9 mouse cellular contexts compared by ENCODE assay signal in genomic region chr11:120612763-120613162, GRCm38 (mm10). TPM values are rescaled to one million over a fixed set of nuclear protein-coding genes. Genes with fewer than 3 reads are reported as not detected.
DNase-seq lines count a peak whose midpoint lies in the region; ATAC-seq and TF ChIP-seq lines count a peak whose summit lies in the region.
"Had no signal": no experiment of that assay in that cellular context is flagged by ENCODE, and none has a peak within 500 bp of the region (broad histone marks: within the 10 kb centered on the region; RNA-seq: fewer than 3 reads in every experiment).

No protein-coding gene starts in this region.

- H3K9me3 ChIP-seq in intestine, postnatal 0 days (ENCODE audit: control insufficient read depth): no peaks in the 10 kb centered on the region
- no peaks in the 10 kb centered on the region for H3K9me3 ChIP-seq in intestine, embryonic 16.5 days (ENCODE audit: control insufficient read depth, low read length)
- no peaks in the 10 kb centered on the region for H3K9me3 ChIP-seq in CH12.LX (replicated peaks; ENCODE audit: low read length)
- H3K9me3 ChIP-seq in kidney, postnatal 0 days (replicated peaks; ENCODE audit: low read length): no peaks in the 10 kb centered on the region
- H3K9me3 ChIP-seq: liver, embryonic 15.5 days had no signal

- no peak for TF ChIP-seq POLR2A in CH12.LX (IDR thresholded peaks at IDR 0.05; ENCODE audit: low read depth, low read length)

- WGBS in intestine, postnatal 0 days: 43% methylated on average over 6 of the region's 6 CpGs
- 38% methylated on average over 6 of the region's 6 CpGs for WGBS in intestine, embryonic 16.5 days
- WGBS in kidney, postnatal 0 days: 43% methylated on average over 6 of the region's 6 CpGs

- H3K27me3 ChIP-seq in intestine, postnatal 0 days (replicated peaks; ENCODE audit: control insufficient read depth, insufficient read depth, low read length): no peaks in the 10 kb centered on the region
- H3K27me3 ChIP-seq in intestine, embryonic 16.5 days (replicated peaks; ENCODE audit: control insufficient read depth, insufficient read depth, low read length): no peaks in the 10 kb centered on the region
- no peaks in the 10 kb centered on the region for H3K27me3 ChIP-seq in CH12.LX (replicated peaks)
- no peaks in the 10 kb centered on the region for H3K27me3 ChIP-seq in kidney, postnatal 0 days (ENCODE audit: insufficient read depth, low read length)

- no peak overlapping the region for H3K9ac ChIP-seq in intestine, postnatal 0 days (ENCODE audit: low read depth, low read length)
- no peak overlapping the region for H3K9ac ChIP-seq in intestine, embryonic 16.5 days (ENCODE audit: low read depth, low read length)
- H3K9ac ChIP-seq in CH12.LX (ENCODE audit: insufficient read depth, low read depth): no peak overlapping the region
- H3K9ac ChIP-seq in kidney, postnatal 0 days (ENCODE audit: low read depth, low read length): no peak overlapping the region
- H3K9ac ChIP-seq: liver, embryonic 15.5 days had no signal

- dilution Hi-C loops in CH12.LX (cut with MboI; ENCODE audit: extremely low pct_ligation_motif_present, extremely low pct_unique_long_range_greater_than_20kb, low sequenced_read_pairs): no loop called here

- in situ Hi-C loops in CH12.LX (cut with MboI; ENCODE audit: low pct_ligation_motif_present, low pct_unique_long_range_greater_than_20kb, low sequenced_read_pairs): no loop called here

- intact Hi-C loops in gastrocnemius, adult 2 months (cut with DNase I): loop anchor here (1.0 to 5.0 kb wide), 3 partner anchors 35 to 123 kb away; no protein-coding TSS in a partner anchor

- TF ChIP-seq EP300 in CH12.LX (IDR thresholded peaks at IDR 0.05; ENCODE audit: low read length): no peak

- peak; percentile 73 for TF ChIP-seq RAD21 in CH12.LX (IDR thresholded peaks at IDR 0.05; ENCODE audit: low read depth, low read length)

- peaks cover 6% of the 10 kb centered on the region; the same call in 1 of the 2 replicates for H3K4me1 ChIP-seq in intestine, postnatal 0 days (replicated peaks; ENCODE audit: control insufficient read depth, insufficient read depth, low read length)
- peaks cover 39% of the 10 kb centered on the region for H3K4me1 ChIP-seq in intestine, embryonic 16.5 days (ENCODE audit: control insufficient read depth, insufficient read depth, low read length)
- H3K4me1 ChIP-seq in CH12.LX (ENCODE audit: control insufficient read depth in 1 of 2, insufficient read depth in 2 of 2): peaks cover 8 to 34% of the 10 kb centered on the region in 2 experiments
- peaks cover 12% of the 10 kb centered on the region for H3K4me1 ChIP-seq in kidney, postnatal 0 days (replicated peaks; ENCODE audit: insufficient read depth, low read length)

- H3K4me2 ChIP-seq in intestine, postnatal 0 days (replicated peaks; ENCODE audit: low read depth): no peak overlapping the region
- H3K4me2 ChIP-seq in intestine, embryonic 16.5 days (ENCODE audit: low read depth, low read length): no peak overlapping the region
- H3K4me2 ChIP-seq in CH12.LX (ENCODE audit: insufficient read depth, low read depth, poor library complexity, severe bottlenecking): no peak overlapping the region
- no peak overlapping the region for H3K4me2 ChIP-seq in kidney, postnatal 0 days (ENCODE audit: low read length)
- H3K4me2 ChIP-seq: liver, embryonic 15.5 days had no signal

- H3K36me3 ChIP-seq in intestine, postnatal 0 days (ENCODE audit: control insufficient read depth, insufficient read depth): peaks cover 52% of the 10 kb centered on the region
- peaks cover 29% of the 10 kb centered on the region for H3K36me3 ChIP-seq in intestine, embryonic 16.5 days (ENCODE audit: control insufficient read depth, insufficient read depth, low read length)
- H3K36me3 ChIP-seq in CH12.LX (replicated peaks in 1 of 2; ENCODE audit: control insufficient read depth in 1 of 2, insufficient read depth in 1 of 2, low read length in 1 of 2): peaks cover 61 to 80% of the 10 kb centered on the region in 2 experiments
- peaks cover 26% of the 10 kb centered on the region for H3K36me3 ChIP-seq in kidney, postnatal 0 days (ENCODE audit: insufficient read depth, low read length)

- peak; percentile 92 for TF ChIP-seq CTCF in intestine, postnatal 0 days (IDR thresholded peaks at IDR 0.05; ENCODE audit: low read depth)
- peak; percentile 40 to 82; a peak in 2 of 4 replicates for TF ChIP-seq CTCF in CH12.LX (conservative IDR thresholded peaks at IDR 0.05 in 1 of 2, IDR thresholded peaks at IDR 0.05 in 1 of 2; ENCODE audit: low read depth in 2 of 2, low read length in 2 of 2)
- peak; percentile 92 for TF ChIP-seq CTCF in gastrocnemius, adult 2 months (IDR thresholded peaks at IDR 0.05)
- TF ChIP-seq CTCF in kidney, postnatal 0 days (IDR thresholded peaks at IDR 0.05; ENCODE audit: low read depth): peak; percentile 88

- peak; percentile 67 for DNase-seq in CH12.LX (ENCODE audit: extremely low read depth)
- peak; percentile 93 for DNase-seq in cerebellum, adult 11-12 months
- peak; percentile 88 for DNase-seq in gastrocnemius, adult 2 months
- peak; percentile 81 for DNase-seq in kidney, postnatal 0 days (ENCODE audit: low spot score)
- DNase-seq in lung, postnatal 4 days: peak; percentile 83 to 85
- DNase-seq in spleen, postnatal 4 days (ENCODE audit: low spot score in 2 of 2): peak; percentile 79 to 91

- ATAC-seq in intestine, postnatal 0 days: no peak
- no peak for ATAC-seq in intestine, embryonic 16.5 days
- ATAC-seq in kidney, postnatal 0 days (replicated peaks; ENCODE audit: low FRiP score, low read depth): peak; percentile 18

- no peak overlapping the region for H3K4me3 ChIP-seq in intestine, postnatal 0 days (ENCODE audit: low read depth, low read length)
- H3K4me3 ChIP-seq in intestine, embryonic 16.5 days (ENCODE audit: low read length): no peak overlapping the region
- H3K4me3 ChIP-seq in CH12.LX (replicated peaks in 1 of 3; ENCODE audit: low read depth in 2 of 3, low read length in 2 of 3, poor library complexity in 1 of 3): no peak overlapping the region
- H3K4me3 ChIP-seq in gastrocnemius, adult 2 months: no peak overlapping the region
- no peak overlapping the region for H3K4me3 ChIP-seq in kidney, postnatal 0 days (replicated peaks; ENCODE audit: low read depth, low read length)
- H3K4me3 ChIP-seq: liver, embryonic 15.5 days had no signal

- no peak overlapping the region for H3K27ac ChIP-seq in intestine, postnatal 0 days (ENCODE audit: low read depth, low read length)
- no peak overlapping the region for H3K27ac ChIP-seq in intestine, embryonic 16.5 days (ENCODE audit: low read length)
- H3K27ac ChIP-seq in CH12.LX (ENCODE audit: insufficient read depth, low read depth): no peak overlapping the region
- no peak overlapping the region for H3K27ac ChIP-seq in gastrocnemius, adult 2 months
- H3K27ac ChIP-seq in kidney, postnatal 0 days: no peak overlapping the region
- H3K27ac ChIP-seq: liver, embryonic 15.5 days had no signal

- H3K79me2 ChIP-seq in CH12.LX (replicated peaks; ENCODE audit: control insufficient read depth, extremely low read depth, insufficient read depth, poor library complexity, severe bottlenecking): peaks cover 22% of the 10 kb centered on the region

TF ChIP-seq in CH12.LX, 34 proteins besides CTCF, POLR2A, EP300 and RAD21 (continues in another document):
- peak; percentile 73 for TF ChIP-seq SMC3 (IDR thresholded peaks at IDR 0.05; ENCODE audit: low read depth, low read length)

RNA-seq across cellular contexts. Expression of gene Npb, which starts 4.5 kb away (rescaled TPM):
- polyA plus RNA-seq in intestine, postnatal 0 days (2015; fragmentation: Nextera tagmentation; extraction: Ambion mirVana): 3.4 and 3.5 TPM in 2 replicates
- 2.7 and 3.8 TPM in 2 replicates for polyA plus RNA-seq in intestine, embryonic 16.5 days (2015; fragmentation: Nextera tagmentation; extraction: Ambion mirVana)
- total RNA-seq in CH12.LX (2012; rRNA removed) (0.55 TPM in 1 of 2 replicates, not detected in the other), CH12.LX (2014; rRNA removed) (not detected in 2 replicates)
- 1.0 and 1.3 TPM in 2 replicates for polyA plus RNA-seq in CH12.LX (2012; ENCODE audit: insufficient read length, low read depth)
- total RNA-seq in gastrocnemius, adult 2 months (2021): under 1 TPM in 1 of 2 experiments, not detected in 1; 0.78 TPM
- polyA plus RNA-seq in kidney, postnatal 0 days (2015; fragmentation: Nextera tagmentation; extraction: Ambion mirVana): 48.0 and 51.4 TPM in 2 replicates

RNA-seq across cellular contexts. Expression of gene Pcyt2, which starts 5.0 kb away (rescaled TPM):
- 320 and 378 TPM in 2 replicates for polyA plus RNA-seq in intestine, postnatal 0 days (2015; fragmentation: Nextera tagmentation; extraction: Ambion mirVana)
- polyA plus RNA-seq in intestine, embryonic 16.5 days (2015; fragmentation: Nextera tagmentation; extraction: Ambion mirVana): 393 and 441 TPM in 2 replicates
- 166 and 175 TPM in 2 replicates for total RNA-seq in CH12.LX (2012; rRNA removed)
- total RNA-seq in CH12.LX (2014; rRNA removed): 149 and 154 TPM in 2 replicates
- polyA plus RNA-seq in CH12.LX (2012; ENCODE audit: insufficient read length, low read depth): 155 and 158 TPM in 2 replicates
- total RNA-seq in gastrocnemius, adult 2 months (2021): 10 to 100 TPM; 30.6 to 39.2 TPM
- polyA plus RNA-seq in kidney, postnatal 0 days (2015; fragmentation: Nextera tagmentation; extraction: Ambion mirVana): 116 and 118 TPM in 2 replicates

RNA-seq across cellular contexts. Expression of gene Sirt7, which starts 12.3 kb away (rescaled TPM):
- 73.1 and 77.7 TPM in 2 replicates for polyA plus RNA-seq in intestine, postnatal 0 days (2015; fragmentation: Nextera tagmentation; extraction: Ambion mirVana)
- 47.7 and 52.9 TPM in 2 replicates for polyA plus RNA-seq in intestine, embryonic 16.5 days (2015; fragmentation: Nextera tagmentation; extraction: Ambion mirVana)
- total RNA-seq in CH12.LX (2012; rRNA removed) (75.2 and 87.1 TPM in 2 replicates), CH12.LX (2014; rRNA removed) (71.7 and 74.4 TPM in 2 replicates)
- polyA plus RNA-seq in CH12.LX (2012; ENCODE audit: insufficient read length, low read depth): 84.4 and 91.3 TPM in 2 replicates
- total RNA-seq in gastrocnemius, adult 2 months (2021): 1 to 10 TPM; 4.1 to 4.7 TPM
- 38.8 and 41.6 TPM in 2 replicates for polyA plus RNA-seq in kidney, postnatal 0 days (2015; fragmentation: Nextera tagmentation; extraction: Ambion mirVana)

RNA-seq across cellular contexts. Expression of gene Anapc11, which starts 14.5 kb away (rescaled TPM):
- 107 and 108 TPM in 2 replicates for polyA plus RNA-seq in intestine, postnatal 0 days (2015; fragmentation: Nextera tagmentation; extraction: Ambion mirVana)
- polyA plus RNA-seq in intestine, embryonic 16.5 days (2015; fragmentation: Nextera tagmentation; extraction: Ambion mirVana): 164 and 171 TPM in 2 replicates
- total RNA-seq in CH12.LX (2012; rRNA removed) (108 and 114 TPM in 2 replicates), CH12.LX (2014; rRNA removed) (51.7 and 57.0 TPM in 2 replicates)
- 142 and 145 TPM in 2 replicates for polyA plus RNA-seq in CH12.LX (2012; ENCODE audit: insufficient read length, low read depth)
- 10 to 100 TPM; 45.3 to 58.5 TPM for total RNA-seq in gastrocnemius, adult 2 months (2021)
- 159 and 168 TPM in 2 replicates for polyA plus RNA-seq in kidney, postnatal 0 days (2015; fragmentation: Nextera tagmentation; extraction: Ambion mirVana)

RNA-seq across cellular contexts. Expression of gene Alyref, which starts 14.6 kb away (rescaled TPM):
- 209 and 226 TPM in 2 replicates for polyA plus RNA-seq in intestine, postnatal 0 days (2015; fragmentation: Nextera tagmentation; extraction: Ambion mirVana)
- 19.6 and 86.6 TPM in 2 replicates for polyA plus RNA-seq in intestine, embryonic 16.5 days (2015; fragmentation: Nextera tagmentation; extraction: Ambion mirVana)
- total RNA-seq in CH12.LX (2012; rRNA removed) (582 and 793 TPM in 2 replicates), CH12.LX (2014; rRNA removed) (358 and 361 TPM in 2 replicates)
- polyA plus RNA-seq in CH12.LX (2012; ENCODE audit: insufficient read length, low read depth): 444 and 451 TPM in 2 replicates
- 10 to 100 TPM; 36.0 to 44.7 TPM for total RNA-seq in gastrocnemius, adult 2 months (2021)
- polyA plus RNA-seq in kidney, postnatal 0 days (2015; fragmentation: Nextera tagmentation; extraction: Ambion mirVana): 341 and 361 TPM in 2 replicates

Comparison
In these comparisons a context has a peak if more than half of its experiments do, and no peak if none do; other contexts are left out.
1. RNA of gene Npb, which starts 4.5 kb away (polyA plus RNA-seq): 48.0 to 51.4 TPM in kidney, postnatal 0 days; 2.7 to 3.8 TPM in intestine, embryonic 16.5 days, 3.4 to 3.5 TPM in intestine, postnatal 0 days and 1.0 to 1.3 TPM in CH12.LX; every median in the first group is over 10 times any median in the second.
2. Peak in every context shown above with its lines, with median percentiles within 50 percentile points of each other: CTCF ChIP-seq and DNase-seq.